Mouse (Mus musculus) telencephalon, adult 2 months (tissue): Measurements from ENCODE around the gene Ola1.
A peak's percentile ranks its signal among the peaks of the same experiment; 100 is the strongest.

Source experiments
- DNase-seq: peaks from one replicate; pipeline ENCODE4 v3.0.0-alpha.2; 2011; ENCODE audit warnings: low read depth, low spot score

Gene Ola1

DNA sequence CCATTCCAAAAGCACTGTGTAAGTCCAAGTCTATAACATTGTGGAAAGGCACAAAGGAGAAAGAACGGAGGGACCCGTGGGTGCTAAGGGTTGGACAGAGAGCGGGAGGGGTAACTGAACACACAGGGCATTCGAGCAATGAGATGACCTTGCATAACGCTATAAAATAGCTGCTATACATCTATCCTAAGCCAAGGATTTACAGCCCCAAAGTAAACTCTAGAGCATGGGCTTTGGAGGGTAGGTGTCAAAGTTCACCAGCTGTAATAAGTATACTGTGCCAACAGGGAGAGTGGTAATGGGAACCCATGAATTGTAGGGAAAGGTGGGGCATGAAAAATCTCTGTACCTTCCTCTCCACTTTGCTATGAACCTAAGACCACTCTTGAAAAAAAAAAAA, at the start of gene Ola1:
Gene Ola1 (minus strand): TSS at position 12 of the 400 bp plus-strand sequence.
- no peak for DNase-seq

DNA sequence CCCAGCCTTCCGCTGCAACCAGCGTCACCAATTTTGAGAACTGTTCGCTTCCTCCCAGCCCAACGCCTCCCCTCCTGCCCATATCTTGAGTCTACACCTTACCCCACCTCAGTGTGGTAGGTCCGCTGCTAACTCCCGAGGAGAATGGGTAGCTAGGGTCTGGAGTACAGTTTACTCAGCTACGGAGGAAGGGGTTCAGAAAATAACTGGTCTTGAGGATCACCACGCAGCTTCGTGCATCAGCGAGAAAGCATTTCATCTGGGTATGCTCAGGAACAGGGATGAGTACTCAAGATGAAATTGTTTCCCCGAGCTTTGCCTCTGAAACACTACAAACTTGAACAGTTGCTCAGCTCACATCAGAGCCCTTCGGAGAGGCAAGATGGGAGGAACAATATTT, 49.6 kb upstream of the Ola1 start:
- no peak for DNase-seq

DNA sequence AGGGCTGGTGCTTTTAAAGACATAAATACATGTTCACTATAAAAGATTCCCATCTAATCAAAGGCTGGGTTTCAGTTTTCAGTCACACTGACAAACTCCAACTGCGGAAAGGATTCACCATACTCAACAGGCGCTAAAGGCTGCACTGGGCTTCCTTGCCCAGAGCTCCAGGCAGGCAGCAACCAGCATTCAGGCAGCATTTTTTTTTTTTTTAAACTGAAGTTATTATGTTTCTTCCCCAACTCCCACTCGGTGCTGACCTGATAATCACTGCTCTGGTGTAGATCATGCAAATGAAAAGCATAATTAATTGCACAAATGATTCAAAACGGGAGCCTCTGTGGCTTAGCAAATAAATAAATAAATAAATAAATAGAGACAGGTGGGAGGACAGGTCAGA, 49.1 kb upstream of the Ola1 start:
- DNase-seq, result no peak

DNA sequence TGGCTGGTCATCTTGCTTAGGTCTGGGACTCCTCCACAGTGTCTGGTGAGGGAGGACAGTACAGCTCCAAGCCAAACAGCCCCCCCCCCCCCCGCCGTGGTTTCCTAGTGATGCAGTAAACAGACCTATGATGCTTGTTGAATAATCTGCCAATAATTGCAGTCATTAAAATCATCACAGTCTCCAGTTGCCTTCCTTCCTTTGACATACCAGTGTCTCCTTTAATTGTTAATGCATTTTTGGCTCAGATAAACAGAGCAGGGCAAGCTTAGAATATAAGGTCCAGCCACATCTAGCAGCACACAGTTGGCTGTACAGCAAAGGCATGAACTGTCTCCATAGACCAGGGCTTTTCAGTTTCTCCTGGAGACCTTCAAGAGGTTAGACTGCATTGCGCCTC, 48.5 kb upstream of the Ola1 start:
- DNase-seq, result no peak

DNA sequence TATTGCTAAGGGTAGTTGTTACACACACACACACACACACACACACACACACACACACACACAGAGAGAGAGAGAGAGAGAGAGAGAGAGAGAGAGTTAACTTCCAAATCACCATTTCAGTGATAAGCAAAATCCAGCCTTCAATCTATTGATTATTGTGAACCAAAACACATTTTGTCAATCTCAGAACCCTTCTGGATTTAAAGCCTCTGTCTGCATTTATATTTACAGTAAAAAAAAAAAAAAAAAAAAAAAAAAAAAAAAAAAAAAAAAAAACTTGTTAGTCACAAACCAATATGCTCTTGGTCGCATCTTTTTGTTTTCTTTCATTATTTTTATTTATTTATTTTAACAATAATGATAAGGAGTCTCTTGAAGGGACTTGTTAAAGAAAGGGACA, 47.9 kb upstream of the Ola1 start:
- no peak for DNase-seq

DNA sequence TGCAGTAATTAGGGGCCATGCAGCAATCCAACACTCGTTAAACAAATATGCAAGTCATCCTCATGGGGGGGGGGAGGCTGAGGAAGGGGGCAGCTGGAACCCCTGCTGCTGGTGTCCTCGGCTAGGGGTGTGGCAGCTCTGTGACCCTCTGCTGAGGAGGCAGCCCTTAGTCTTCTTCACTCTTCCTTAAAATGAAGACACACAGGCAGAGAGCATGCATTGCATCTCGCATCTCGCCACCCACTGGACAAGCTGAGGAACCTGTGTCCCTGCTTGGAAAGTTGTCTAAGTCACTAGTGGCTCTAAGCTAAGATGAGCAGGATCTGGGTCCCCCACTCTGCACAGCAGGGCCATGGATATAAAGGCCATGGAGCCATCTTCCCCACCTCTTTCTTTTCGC, 47.3 kb upstream of the Ola1 start:
- DNase-seq, result no peak

DNA sequence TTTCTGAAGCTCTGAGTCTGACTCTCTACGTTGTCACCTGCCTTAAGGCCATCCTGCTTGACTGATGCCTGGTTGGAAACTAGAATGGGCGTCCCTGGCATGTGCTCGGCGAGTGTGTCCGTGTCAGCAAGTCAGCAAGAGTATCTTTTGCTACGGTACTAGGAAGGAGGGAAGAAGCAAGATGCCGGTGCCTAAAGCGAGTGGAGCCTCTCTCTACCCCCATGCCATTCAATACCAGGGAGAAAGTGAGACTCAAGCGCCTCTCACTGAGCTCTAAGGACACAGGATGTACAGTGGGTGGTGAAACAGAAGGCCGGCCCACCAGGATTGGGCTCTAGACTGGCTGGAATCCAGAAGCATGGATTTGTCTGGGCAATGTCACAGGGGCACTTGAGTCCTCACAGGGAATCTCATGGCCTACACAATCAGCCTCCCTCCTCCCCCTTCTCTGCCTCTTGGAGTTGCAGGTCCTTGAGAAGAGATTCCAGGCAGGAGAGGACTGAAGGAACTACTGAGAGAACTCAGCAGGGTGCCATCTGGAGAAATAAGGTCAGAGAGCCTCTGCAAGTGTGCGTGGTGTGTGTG, 46.0 kb upstream of the Ola1 start:
- no peak for DNase-seq

DNA sequence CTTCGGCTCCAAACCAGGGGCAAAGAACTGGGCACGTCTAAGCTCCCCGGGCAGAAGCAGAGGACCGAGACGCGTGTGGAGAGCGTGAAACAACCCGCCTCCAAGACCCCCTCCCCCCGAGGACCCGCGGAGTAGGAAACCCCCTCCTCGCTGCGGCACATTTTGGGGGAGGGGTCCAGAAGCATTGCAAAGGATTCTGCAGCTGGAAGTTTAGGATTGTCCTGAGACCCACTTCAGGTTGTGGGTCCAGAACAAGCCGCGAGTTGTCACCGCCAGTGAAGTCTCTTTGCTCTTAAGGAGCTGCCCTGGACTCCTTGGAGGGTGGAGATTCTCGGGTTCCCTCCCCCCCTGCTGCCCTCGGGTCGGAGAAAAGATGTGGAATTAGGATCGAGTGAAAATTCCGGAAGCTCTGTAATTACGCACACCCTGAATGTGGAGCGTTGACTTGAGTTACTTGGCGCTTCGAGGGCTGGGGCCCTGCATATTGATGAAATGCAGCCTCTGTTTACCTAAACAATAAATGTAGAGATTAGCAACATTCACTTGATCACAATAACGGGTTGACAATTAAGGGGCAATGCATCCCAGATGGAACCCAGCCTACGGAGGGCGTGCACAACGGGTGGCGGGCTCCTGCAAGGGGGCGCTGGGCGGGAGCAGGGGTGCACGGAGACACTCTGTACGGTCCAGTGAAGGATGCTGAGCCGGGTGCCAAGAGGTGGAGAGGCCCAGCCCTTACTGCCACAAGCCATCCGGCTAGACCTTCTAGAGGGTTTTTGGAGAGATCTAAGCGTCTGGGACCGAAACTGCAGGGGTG, 45.3 kb upstream of the Ola1 start:
- no peak for DNase-seq

DNA sequence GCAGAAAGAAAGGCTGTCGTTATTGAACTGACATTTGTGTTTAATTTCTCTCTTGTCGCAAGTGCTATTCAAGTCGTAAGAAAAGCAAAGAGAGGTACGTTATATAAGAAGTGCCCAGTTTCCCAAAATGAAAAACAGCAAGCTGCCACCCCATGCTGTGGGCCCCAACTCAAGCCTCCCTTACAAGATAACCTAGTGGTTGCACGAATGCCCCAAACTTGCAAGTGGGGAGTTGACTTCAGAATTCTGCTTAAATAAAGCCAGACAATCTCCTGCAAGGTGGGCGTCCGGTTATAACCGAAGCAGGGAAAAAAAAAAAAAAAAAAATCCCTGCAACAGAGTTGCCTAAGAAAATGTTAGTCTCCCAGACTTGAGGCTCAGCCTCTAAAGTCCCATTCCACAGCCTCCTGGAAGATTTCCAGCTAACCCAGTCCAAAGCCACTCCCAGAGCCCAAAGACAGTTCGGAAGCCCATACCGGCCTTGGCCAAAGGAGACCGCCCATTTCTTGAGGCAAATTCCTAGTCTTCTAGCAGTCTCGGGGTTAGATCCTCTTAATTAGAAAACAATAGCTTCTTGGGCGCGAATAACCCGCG, 44.5 kb upstream of the Ola1 start:
- DNase-seq, result no peak

DNA sequence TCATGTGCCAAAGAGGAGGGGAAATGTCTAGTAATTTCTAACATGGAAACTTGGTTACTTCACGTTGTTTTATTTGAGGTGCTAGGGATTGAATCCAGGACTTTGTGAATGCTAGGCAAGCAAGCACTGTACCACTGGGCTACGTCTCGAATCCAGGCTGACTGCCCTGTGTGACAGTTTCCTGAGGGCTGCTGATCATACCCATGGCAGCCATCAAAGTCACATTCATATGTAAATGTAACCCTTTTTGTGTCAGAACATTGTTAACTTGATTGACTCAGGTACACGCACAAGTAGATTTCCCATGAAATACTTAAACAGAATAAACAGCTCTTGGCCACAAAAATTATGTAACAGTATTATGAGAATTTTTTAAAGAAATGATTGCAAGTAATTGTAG, 30.0 kb upstream of the Ola1 start:
- no peak for DNase-seq

DNA sequence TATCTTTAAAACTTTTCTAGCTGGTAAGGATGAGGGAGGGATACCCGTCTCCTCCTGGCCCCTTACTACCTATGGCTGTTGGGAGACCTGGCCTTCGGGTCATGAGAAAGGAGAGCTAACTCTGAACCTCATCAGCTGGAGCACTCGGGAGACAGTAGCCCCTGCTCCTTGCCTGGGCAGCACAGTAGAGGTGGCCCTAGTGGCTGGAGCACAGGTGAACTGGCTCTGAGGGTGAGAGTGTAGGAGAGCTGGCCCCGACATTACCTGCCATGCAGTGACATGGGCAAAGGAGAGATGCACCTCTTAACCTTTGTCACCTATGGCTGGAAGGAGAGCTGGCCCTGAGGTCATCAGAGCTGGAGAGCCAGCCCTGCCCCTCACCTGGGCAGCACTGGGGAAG, 22.6 kb upstream of the Ola1 start:
- DNase-seq, result no peak

DNA sequence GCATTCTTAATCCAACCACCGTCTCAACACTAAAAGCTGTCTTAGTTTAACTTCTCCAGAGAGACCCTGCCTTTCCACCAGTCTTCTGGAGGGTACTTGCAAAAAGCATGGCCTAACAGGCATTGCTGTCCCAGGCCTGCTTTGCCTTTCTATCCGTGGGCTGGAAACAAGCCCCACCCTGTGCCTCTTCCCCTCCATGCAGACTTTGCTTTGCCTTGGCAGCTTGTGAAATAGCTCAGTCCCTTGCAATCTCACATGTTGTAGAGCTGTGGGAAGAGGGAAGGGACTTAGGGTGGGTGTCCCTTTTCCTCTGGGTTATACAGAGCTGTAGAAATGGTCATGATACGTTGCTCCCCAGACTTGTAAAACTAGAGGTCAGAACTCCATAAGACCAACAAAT, 12.4 kb upstream of the Ola1 start:
- DNase-seq, result no peak

DNA sequence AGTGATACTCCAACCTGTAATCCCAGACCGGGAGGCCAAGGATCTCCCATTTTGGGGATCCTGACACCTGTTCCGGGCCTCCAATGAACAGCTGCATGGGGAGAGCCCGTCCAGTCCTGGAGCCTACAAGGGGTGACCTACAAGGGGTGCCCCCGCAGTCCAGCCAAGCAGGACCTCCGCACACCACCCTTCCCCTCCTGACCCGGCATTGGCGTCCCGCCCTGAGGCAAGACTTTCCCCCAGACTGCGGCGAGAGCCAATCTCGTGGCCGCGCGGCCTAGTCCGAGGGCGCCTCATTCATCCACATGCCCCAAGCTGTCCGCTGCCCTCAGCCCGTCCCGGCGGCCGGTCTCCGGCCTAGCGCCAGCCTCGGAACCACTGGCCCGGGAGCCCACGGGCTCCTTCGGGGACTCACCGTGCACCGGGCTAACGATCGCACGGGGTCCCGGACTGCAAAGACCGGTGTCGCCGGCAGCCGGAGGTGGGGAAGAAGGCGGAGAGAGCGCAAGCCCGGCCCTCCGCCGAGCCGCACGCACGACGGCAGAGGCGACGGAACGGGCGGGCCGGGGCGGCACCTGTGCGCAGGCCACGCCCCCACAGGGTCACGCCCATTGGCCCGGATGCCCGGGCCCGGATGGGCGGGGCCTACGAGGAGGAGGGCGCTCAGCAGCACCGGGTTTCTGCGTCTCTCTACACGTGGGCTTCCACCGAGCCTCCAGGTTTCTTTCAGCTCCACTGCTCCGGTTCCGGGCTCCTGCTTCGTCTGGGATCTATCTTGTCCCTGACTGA, 4.7 kb downstream of the Ola1 start:
- peak; percentile 77 for DNase-seq

DNA sequence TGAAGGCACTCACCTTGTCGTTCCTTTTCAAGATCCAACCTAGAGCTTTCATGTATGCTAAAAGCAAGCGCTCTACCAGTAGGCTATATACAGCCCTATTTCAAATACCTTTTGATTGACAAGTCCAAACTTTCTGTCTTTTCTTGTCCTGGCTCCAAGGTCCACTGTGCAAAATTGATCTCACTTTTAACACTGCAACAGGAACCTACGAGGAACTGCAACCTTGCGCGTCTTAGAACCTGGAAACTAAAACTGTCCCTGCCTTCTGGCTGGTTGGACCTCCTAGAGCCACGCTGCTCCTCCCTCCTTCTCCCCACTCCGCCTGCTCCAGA, 5.2 kb downstream of the Ola1 start:
- DNase-seq, result no peak

DNA sequence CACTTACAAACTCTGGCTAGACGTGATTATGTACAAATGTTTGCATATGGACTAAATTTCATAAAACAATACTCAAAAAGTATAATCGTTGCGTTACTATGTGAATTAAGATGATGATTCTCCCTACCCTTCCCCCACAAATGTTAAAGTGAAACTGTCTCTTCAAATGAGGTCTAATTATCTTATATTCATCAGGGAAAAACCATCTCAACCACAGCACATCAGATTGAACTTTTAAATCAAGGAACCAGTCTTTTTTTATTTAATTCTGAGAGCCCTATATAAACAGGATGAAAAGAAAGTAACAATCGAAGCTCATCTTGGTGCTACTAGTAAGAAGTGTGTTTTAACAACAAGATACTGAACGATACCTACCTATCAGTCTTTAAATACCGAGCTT, 14.4 kb downstream of the Ola1 start:
- DNase-seq, result no peak

DNA sequence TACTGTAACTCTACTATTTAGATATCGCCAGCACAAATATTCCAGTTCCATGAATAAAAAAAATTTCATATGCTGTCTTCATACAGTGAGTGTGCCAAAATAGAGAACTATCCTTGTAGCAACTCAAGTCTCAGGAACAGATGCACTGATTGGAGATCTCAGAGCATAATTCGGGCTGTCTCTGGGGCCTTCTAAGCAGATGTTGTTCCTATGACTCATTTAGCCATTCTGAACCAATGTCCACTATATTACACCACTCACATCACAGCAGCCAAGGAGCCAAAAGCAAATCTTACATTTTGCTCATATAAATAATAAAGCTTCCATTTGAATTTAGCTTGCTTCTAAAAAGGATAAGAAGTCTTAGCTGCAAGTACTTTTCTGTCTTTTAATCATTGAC, 30.2 kb downstream of the Ola1 start:
- no peak for DNase-seq

DNA sequence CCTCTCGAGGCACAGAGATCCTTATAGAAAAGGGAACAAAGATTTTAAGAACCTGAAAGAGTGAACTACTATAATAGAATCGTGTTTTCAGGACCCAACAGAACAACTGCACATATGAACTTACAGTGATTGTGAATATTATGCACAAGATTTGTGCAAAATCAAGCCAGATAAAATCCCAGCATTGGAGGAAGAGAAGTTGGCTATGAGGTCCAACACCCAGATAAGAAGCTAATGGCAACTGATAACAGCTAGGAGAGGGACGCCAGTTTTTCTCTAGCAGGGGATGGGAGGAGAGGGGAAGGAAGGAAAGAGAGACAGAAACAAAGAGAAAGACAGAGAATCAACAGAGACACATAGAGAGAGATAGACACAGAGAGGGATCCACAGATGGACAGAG, 33.5 kb downstream of the Ola1 start:
- no peak for DNase-seq

DNA sequence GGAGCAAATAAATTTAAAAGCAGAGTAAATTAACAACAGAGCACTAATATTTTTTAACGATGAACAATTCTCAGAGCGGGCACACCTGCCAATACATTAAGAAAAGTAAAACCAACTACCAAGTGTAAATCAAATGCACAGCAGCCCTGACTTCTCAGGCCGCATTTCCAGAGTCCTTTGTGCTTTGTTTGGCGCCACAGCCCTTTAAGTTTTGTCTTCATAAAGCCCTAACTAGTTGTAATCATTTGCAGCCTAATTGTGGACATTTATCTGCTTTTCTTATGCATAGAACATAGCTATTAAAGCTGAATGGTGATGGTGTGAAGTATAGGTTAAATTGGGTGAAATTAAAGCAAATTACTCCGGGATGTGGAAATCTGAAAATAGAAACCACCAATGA, 49.2 kb downstream of the Ola1 start:
- DNase-seq, result no peak

DNA sequence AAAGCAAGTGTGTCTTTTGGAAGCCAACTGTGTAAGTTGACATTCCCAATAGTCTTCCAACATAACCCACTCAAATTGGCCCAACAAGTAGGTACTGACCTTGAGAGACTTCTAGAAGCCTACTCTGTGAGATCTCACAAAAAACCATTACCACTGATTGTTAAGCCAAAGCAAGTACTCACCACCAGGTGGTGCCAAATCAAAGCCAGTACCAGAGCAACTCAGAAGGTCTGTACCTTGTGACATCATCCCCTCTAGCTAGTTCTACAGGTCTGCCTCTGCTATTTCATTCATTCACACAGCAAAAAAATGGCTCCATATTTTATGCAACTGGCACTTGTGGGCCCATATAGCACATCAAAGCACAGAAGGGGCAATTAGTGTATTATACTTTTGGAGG, 51.6 kb downstream of the Ola1 start:
- DNase-seq, result no peak

DNA sequence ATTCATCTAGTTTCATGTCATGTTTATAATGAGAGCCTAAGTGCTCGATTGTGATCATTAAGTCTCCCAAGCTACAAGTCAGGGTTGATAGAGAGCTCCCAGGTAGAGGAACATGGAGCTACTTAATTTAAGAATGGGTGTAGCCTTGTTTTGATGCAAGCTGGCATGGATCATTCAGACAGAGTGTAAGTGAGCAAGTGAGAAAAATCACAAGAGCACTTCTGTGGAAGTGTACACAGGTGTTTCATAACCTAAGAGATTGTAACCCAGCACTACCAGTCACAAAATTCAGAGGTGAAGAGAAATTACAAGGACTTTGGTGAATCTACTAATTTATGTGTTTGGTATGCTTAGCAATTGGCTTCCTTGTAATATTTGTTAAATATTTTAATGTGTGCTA, 54.1 kb downstream of the Ola1 start:
- DNase-seq, result no peak

DNA sequence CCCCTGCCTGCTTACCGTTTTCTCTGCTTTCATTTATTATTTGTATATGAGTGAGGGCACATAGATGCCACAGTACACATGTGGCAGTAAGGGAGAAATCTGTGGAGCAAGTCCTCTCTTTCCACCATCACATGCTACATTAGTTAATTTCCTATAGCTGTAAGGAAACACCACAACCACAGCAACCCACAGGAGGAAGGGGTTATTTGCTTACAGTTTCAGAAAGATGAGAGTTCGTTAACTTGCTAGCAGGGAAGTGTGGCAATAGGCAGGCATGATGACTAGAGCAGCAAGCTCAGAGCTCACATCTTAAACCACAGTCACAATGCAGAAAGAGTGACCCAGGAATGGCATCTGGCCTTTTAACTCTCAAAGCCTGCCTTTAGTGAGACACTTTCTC, 58.0 kb downstream of the Ola1 start:
- no peak for DNase-seq

DNA sequence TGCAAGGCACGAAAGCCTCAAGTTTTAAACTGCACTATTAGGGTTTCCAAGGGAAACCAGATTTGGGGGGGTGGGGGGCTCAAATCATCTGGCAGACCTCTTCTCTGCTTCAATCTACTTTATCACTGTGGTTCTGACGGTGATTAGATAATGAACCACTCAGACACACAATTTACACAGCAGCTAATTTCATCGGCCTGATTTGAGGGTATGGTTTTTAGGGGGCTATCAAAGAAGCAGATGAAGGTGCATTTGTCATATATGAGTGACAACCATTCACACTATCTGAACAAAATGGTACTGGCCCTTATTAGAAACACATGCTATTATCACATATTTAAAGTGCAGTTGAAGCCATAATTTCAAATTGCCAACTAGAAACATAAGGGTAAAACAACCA, 61.5 kb downstream of the Ola1 start:
- no peak for DNase-seq

DNA sequence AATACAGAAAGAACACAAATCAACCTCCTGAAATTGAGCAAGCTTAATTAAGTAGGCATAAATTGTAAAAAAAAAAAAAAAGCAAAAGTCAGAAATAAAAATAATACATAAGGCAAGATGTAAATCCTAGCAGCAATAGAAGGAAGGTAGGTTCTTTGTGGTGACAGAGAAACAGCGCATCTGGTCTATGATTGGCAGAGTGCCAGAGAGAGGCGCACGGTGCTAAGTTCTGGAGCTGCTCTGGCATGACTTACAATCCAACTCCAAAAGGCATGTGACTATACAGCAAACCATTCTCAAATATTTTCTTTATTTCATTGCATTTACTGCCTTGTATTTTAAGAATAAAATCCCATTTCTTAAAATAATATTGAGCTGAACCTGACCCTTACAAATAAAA, 68.2 kb downstream of the Ola1 start:
- DNase-seq, result no peak
